Mouse (Mus musculus): ENCODE measurements around the gene Stat4.

GRCm38 (mm10) chr1:51938357-51938756 is 48.6 kb upstream of the Stat4 start:
- TF ChIP-seq NRF1 (IDR thresholded peaks at IDR 0.05; ENCODE audit: low read depth, low read length) (no peak), MEF2A (IDR thresholded peaks at IDR 0.05; ENCODE audit: borderline replicate concordance, low read depth, low read length) (no peak), ZC3H11A (IDR thresholded peaks at IDR 0.05; ENCODE audit: low read depth, low read length) (no peak), CTCF (conservative IDR thresholded peaks at IDR 0.05 in 1 of 2, IDR thresholded peaks at IDR 0.05 in 1 of 2; ENCODE audit: low read depth in 2 of 2, low read length in 2 of 2) (no peak), USF1 (IDR thresholded peaks at IDR 0.05; ENCODE audit: low read depth, low read length) (no peak), MAFK (IDR thresholded peaks at IDR 0.05; ENCODE audit: insufficient replicate concordance, low read length) (no peak), MYC (IDR thresholded peaks at IDR 0.05; ENCODE audit: low read depth, low read length) (no peak)
